Mouse (Mus musculus): ENCODE results near the gene Cdkal1. TPM values are rescaled to one million over a fixed set of nuclear protein-coding genes. Genes with fewer than 3 reads are reported as not detected.

The Cdkal1 gene
- polyA plus RNA-seq, 1 experiment from 2014 or later: 14.7 TPM

- no peak for ATAC-seq (ENCODE audit: low FRiP score, low TSS enrichment)
- no peak overlapping the region for H3K4me2 ChIP-seq (replicated peaks; ENCODE audit: low read depth)
- H3K4me1 ChIP-seq (replicated peaks; ENCODE audit: control insufficient read depth, insufficient read depth): no peaks in the 10 kb centered on the region
- no peaks in the 10 kb centered on the region for H3K36me3 ChIP-seq (ENCODE audit: control insufficient read depth, insufficient read depth, low read length)
- no peak overlapping the region for H3K4me3 ChIP-seq (ENCODE audit: low read depth, low read length)
- H3K27me3 ChIP-seq (ENCODE audit: control insufficient read depth, insufficient read depth, low read length): no peaks in the 10 kb centered on the region
- 44% methylated on average over 6 of the region's 6 CpGs for WGBS
- TF ChIP-seq EP300 (optimal IDR thresholded peaks at IDR 0.05) (no peak), CTCF (IDR thresholded peaks at IDR 0.05; ENCODE audit: low read depth) (no peak)
- H3K9me3 ChIP-seq (ENCODE audit: control insufficient read depth, low read length): no peaks in the 10 kb centered on the region
- DNase-seq (ENCODE audit: low spot score): no peak
- no peak overlapping the region for H3K27ac ChIP-seq (replicated peaks)
- H3K9ac ChIP-seq (ENCODE audit: low read length): no peak overlapping the region
These were observed 491.5 kb downstream of the Cdkal1 start for GRCm38 (mm10) chr13:29364009-29364408.

GRCm38 (mm10) chr13:29361842-29362241, 493.6 kb downstream of the Cdkal1 start:
- no peaks in the 10 kb centered on the region for H3K36me3 ChIP-seq (ENCODE audit: control insufficient read depth, insufficient read depth, low read length)
- H3K4me1 ChIP-seq (replicated peaks; ENCODE audit: control insufficient read depth, insufficient read depth): no peaks in the 10 kb centered on the region
- no peak overlapping the region for H3K4me3 ChIP-seq (ENCODE audit: low read depth, low read length)
- DNase-seq (ENCODE audit: low spot score) (no peak), ATAC-seq (ENCODE audit: low FRiP score, low TSS enrichment) (no peak)
- no peaks in the 10 kb centered on the region for H3K9me3 ChIP-seq (ENCODE audit: control insufficient read depth, low read length)
- 77% methylated on average over 4 of the region's 4 CpGs for WGBS
- no peak overlapping the region for H3K4me2 ChIP-seq (replicated peaks; ENCODE audit: low read depth)
- H3K27ac ChIP-seq (replicated peaks): no peak overlapping the region
- no peak for TF ChIP-seq EP300 (optimal IDR thresholded peaks at IDR 0.05)
- no peak overlapping the region for H3K9ac ChIP-seq (ENCODE audit: low read length)
- no peaks in the 10 kb centered on the region for H3K27me3 ChIP-seq (ENCODE audit: control insufficient read depth, insufficient read depth, low read length)

GRCm38 (mm10) chr13:29360899-29361298, 494.6 kb downstream of the Cdkal1 start:
- Histone ChIP-seq H3K27me3 (ENCODE audit: control insufficient read depth, insufficient read depth, low read length) (no peaks in the 10 kb centered on the region), H3K4me3 (ENCODE audit: low read depth, low read length) (no peak overlapping the region), H3K27ac (replicated peaks) (no peak overlapping the region), H3K9ac (ENCODE audit: low read length) (no peak overlapping the region), H3K4me2 (replicated peaks; ENCODE audit: low read depth) (no peak overlapping the region), H3K9me3 (ENCODE audit: control insufficient read depth, low read length) (no peaks in the 10 kb centered on the region), H3K36me3 (ENCODE audit: control insufficient read depth, insufficient read depth, low read length) (no peaks in the 10 kb centered on the region), H3K4me1 (replicated peaks; ENCODE audit: control insufficient read depth, insufficient read depth) (no peaks in the 10 kb centered on the region)
- ATAC-seq (ENCODE audit: low FRiP score, low TSS enrichment): no peak
- no peak for DNase-seq (ENCODE audit: low spot score)
- WGBS: 48% methylated on average over 10 of the region's 10 CpGs
- no peak for TF ChIP-seq CTCF (IDR thresholded peaks at IDR 0.05; ENCODE audit: low read depth)
- TF ChIP-seq EP300 (optimal IDR thresholded peaks at IDR 0.05): no peak

- Histone ChIP-seq H3K27ac (replicated peaks) (no peak overlapping the region), H3K4me2 (replicated peaks; ENCODE audit: low read depth) (no peak overlapping the region), H3K4me3 (ENCODE audit: low read depth, low read length) (no peak overlapping the region), H3K4me1 (replicated peaks; ENCODE audit: control insufficient read depth, insufficient read depth) (no peaks in the 10 kb centered on the region), H3K9ac (ENCODE audit: low read length) (no peak overlapping the region), H3K27me3 (ENCODE audit: control insufficient read depth, insufficient read depth, low read length) (no peaks in the 10 kb centered on the region), H3K36me3 (ENCODE audit: control insufficient read depth, insufficient read depth, low read length) (no peaks in the 10 kb centered on the region), H3K9me3 (ENCODE audit: control insufficient read depth, low read length) (no peaks in the 10 kb centered on the region)
- WGBS: 76% methylated on average over 1 of the region's 1 CpGs
- DNase-seq (ENCODE audit: low spot score): no peak
- TF ChIP-seq CTCF (IDR thresholded peaks at IDR 0.05; ENCODE audit: low read depth): no peak
- no peak for TF ChIP-seq EP300 (optimal IDR thresholded peaks at IDR 0.05)
- ATAC-seq (ENCODE audit: low FRiP score, low TSS enrichment): no peak
These were observed 496.1 kb downstream of the Cdkal1 start for GRCm38 (mm10) chr13:29359341-29359740.

GRCm38 (mm10) chr13:29357483-29357882, 498.0 kb downstream of the Cdkal1 start:
- H3K9ac ChIP-seq (ENCODE audit: low read length): no peak overlapping the region
- no peak for ATAC-seq (ENCODE audit: low FRiP score, low TSS enrichment)
- WGBS: 85% methylated on average over 5 of the region's 5 CpGs

GRCm38 (mm10) chr13:29356158-29356485, 499.4 kb downstream of the Cdkal1 start:
- no peak for TF ChIP-seq CTCF (IDR thresholded peaks at IDR 0.05; ENCODE audit: low read depth)
- TF ChIP-seq EP300 (optimal IDR thresholded peaks at IDR 0.05): no peak
- ATAC-seq (ENCODE audit: low FRiP score, low TSS enrichment): no peak
- Histone ChIP-seq H3K36me3 (ENCODE audit: control insufficient read depth, insufficient read depth, low read length) (no peaks in the 10 kb centered on the region), H3K4me3 (ENCODE audit: low read depth, low read length) (no peak overlapping the region), H3K27me3 (ENCODE audit: control insufficient read depth, insufficient read depth, low read length) (no peaks in the 10 kb centered on the region), H3K27ac (replicated peaks) (no peak overlapping the region), H3K4me1 (replicated peaks; ENCODE audit: control insufficient read depth, insufficient read depth) (no peaks in the 10 kb centered on the region; the same call in 1 of the 2 replicates), H3K9ac (ENCODE audit: low read length) (no peak overlapping the region), H3K9me3 (ENCODE audit: control insufficient read depth, low read length) (no peaks in the 10 kb centered on the region), H3K4me2 (replicated peaks; ENCODE audit: low read depth) (0 out of 2 replicates have a peak overlapping the region, but pooled peaks have one; percentile 8)
- no peak for DNase-seq (ENCODE audit: low spot score)
- 62% methylated on average over 10 of the region's 10 CpGs for WGBS

More at GRCm38 (mm10) chr13:29357483-29357882, 498.0 kb downstream of the Cdkal1 start:
- no peaks in the 10 kb centered on the region for H3K27me3 ChIP-seq (ENCODE audit: control insufficient read depth, insufficient read depth, low read length)
- no peaks in the 10 kb centered on the region for H3K9me3 ChIP-seq (ENCODE audit: control insufficient read depth, low read length)
- no peaks in the 10 kb centered on the region for H3K4me1 ChIP-seq (replicated peaks; ENCODE audit: control insufficient read depth, insufficient read depth)
- no peak overlapping the region for H3K4me2 ChIP-seq (replicated peaks; ENCODE audit: low read depth)
- no peak overlapping the region for H3K27ac ChIP-seq (replicated peaks)
- H3K4me3 ChIP-seq (ENCODE audit: low read depth, low read length): no peak overlapping the region
- TF ChIP-seq EP300 (optimal IDR thresholded peaks at IDR 0.05) (no peak), CTCF (IDR thresholded peaks at IDR 0.05; ENCODE audit: low read depth) (no peak)
- H3K36me3 ChIP-seq (ENCODE audit: control insufficient read depth, insufficient read depth, low read length): no peaks in the 10 kb centered on the region
- no peak for DNase-seq (ENCODE audit: low spot score)
